Mouse (Mus musculus): Measurements from ENCODE around the gene Vsx1. TPM values are rescaled to one million over a fixed set of nuclear protein-coding genes. Genes with fewer than 3 reads are reported as not detected.
A peak's percentile ranks its signal among the peaks of the same experiment; 100 is the strongest.

The Vsx1 gene
- total and polyA plus RNA-seq, 3 experiments: 0.10 to 0.14 TPM; not detected in 1

DNA sequence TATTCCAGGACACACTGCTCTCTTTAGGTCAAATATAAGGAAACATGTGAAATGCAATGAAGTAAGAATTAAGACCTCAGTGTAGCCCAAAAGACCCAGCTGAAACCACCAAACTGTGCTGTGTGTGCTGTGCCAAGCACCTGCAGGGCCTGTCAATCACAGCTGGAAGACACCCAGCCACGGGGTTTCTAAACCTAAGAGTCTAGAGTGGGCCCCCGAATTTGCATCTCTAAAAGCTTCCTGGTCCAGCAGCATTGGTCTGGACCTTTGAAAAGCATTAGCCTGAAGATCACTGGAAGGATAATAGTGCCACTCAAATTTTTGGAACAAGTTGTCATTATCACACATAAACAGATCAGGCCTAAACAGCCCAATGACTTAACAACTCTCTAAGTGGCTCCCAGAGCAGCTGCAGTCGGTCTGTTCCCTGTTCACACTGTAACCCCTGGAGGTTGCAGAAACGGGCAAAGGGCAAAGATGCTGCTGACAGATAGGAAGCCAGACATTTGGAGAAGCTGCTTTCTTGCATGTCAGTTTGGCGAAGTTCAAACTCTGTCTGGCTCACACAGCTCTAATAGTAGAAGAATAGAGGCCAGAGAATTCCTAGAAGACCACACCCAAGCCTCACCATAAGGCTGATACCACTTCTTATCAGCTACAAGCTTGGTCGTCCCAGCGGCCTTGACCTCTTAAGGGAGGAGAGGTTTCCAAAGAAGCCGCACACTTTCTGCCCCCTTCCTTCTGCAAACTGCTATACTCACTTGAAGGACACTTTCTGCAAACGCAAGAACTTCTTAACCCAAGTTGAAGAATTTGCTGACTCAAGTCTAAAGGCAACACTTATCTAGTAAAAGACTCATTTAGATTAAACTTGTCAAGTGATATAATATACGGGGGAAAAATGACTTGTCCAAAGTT, 23.4 kb downstream of the Vsx1 start:
- no peak for TF ChIP-seq POLR2A (IDR thresholded peaks at IDR 0.05; ENCODE audit: insufficient read depth, low read depth, low read length)
- 0 out of 2 replicates have a peak, but pooled peaks have one; percentile 18 for TF ChIP-seq EP300 (IDR thresholded peaks at IDR 0.05; ENCODE audit: insufficient read depth, low read depth, low read length)
- TF ChIP-seq CTCF (IDR thresholded peaks at IDR 0.05): no peak
- H3K36me3 ChIP-seq (ENCODE audit: control insufficient read depth, insufficient read depth, low read length): peaks cover 25% of the 10 kb centered on the region; the same call in 1 of the 2 replicates
- WGBS: 32% methylated on average over 10 of the region's 10 CpGs
- no peaks in the 10 kb centered on the region for H3K27me3 ChIP-seq (ENCODE audit: control insufficient read depth, insufficient read depth, low read length)
- peak overlapping the region; percentile 26 for H3K9ac ChIP-seq (ENCODE audit: low read depth, low read length)
- H3K4me1 ChIP-seq (ENCODE audit: control insufficient read depth, insufficient read depth, low read length): peaks cover 13% of the 10 kb centered on the region
- peak overlapping the region; percentile 32; the same call in 1 of the 2 replicates for H3K4me3 ChIP-seq
- peak in 1 of 2 experiments; percentile 36 for DNase-seq
- intact Hi-C loops (cut with DNase I): no loop called here
- peak overlapping the region; percentile 84 for H3K27ac ChIP-seq
- H3K79me2 ChIP-seq (replicated peaks; ENCODE audit: control insufficient read depth, insufficient read depth, low read length): no peaks in the 10 kb centered on the region; the same call in 1 of the 2 replicates

DNA sequence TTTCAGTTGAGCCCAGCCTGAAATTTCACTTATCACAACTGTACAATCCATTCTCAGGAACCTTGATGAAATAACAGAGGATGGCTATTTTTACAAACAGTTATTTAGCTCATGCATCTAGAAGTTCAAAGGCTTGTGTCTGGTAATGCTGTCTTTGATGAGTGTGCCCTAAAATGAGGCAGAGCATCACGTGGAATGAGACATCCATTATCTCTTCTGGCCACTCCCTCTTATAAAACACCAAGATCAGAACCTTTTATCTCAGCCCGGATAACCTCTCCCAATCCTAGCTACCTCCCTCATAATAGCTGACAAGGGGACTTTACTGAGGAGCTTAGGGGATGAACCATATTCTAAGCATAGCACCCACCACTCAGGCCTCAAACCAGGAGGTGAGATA, 24.2 kb downstream of the Vsx1 start:
- H3K79me2 ChIP-seq (replicated peaks; ENCODE audit: control insufficient read depth, insufficient read depth, low read length): no peaks in the 10 kb centered on the region; the same call in 1 of the 2 replicates
- peak overlapping the region; percentile 84 for H3K27ac ChIP-seq
- TF ChIP-seq EP300 (IDR thresholded peaks at IDR 0.05; ENCODE audit: insufficient read depth, low read depth, low read length) (no peak), CTCF (IDR thresholded peaks at IDR 0.05) (no peak), POLR2A (IDR thresholded peaks at IDR 0.05; ENCODE audit: insufficient read depth, low read depth, low read length) (no peak)
- peaks cover 19% of the 10 kb centered on the region for H3K4me1 ChIP-seq (ENCODE audit: control insufficient read depth, insufficient read depth, low read length)
- intact Hi-C loops (cut with DNase I): no loop called here
- H3K9ac ChIP-seq (ENCODE audit: low read depth, low read length): no peak overlapping the region
- no peak overlapping the region; the same call in 1 of the 2 replicates for H3K4me3 ChIP-seq
- 53% methylated on average over 2 of the region's 2 CpGs for WGBS
- H3K36me3 ChIP-seq (ENCODE audit: control insufficient read depth, insufficient read depth, low read length): peaks cover 30% of the 10 kb centered on the region; the same call in 1 of the 2 replicates
- DNase-seq: no peak
- H3K27me3 ChIP-seq (ENCODE audit: control insufficient read depth, insufficient read depth, low read length): no peaks in the 10 kb centered on the region

DNA sequence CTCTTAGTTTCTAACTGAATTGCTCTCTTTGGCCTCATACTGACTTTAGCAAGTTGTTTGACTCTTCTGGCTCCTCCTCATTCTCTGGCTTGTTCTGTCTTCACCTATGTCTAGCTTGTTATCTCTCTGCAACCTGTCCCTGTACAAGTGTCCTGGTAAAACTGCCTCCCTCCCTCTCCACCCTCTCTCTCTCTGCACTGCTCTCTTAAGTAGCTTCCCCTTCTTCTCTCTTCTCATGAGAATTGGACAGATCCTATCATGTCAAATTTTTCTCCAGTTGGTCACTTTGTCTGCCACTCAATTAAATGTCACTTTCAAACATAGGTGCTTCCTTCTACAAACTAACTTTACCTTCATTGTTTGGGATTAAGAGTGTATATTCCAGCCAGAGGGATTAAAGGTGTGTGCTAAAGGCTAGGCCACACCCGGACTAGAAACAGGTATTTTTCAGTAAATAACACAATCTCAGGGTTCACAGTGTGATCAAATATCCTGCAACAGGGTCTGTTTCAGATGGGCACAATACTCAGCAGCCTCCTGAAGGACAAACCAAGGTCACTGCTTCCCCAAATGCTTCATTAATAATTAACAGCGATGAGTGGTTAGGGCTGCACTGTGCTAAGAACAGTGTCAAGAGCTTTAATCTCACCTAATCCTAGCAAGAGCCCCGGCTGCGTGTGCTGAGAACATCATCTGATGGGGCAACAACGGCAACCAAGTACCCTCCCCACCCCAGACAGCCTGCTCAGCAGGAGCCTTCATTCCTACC, 24.8 kb downstream of the Vsx1 start:
- H3K27ac ChIP-seq: peak overlapping the region; percentile 84
- WGBS: 66% methylated on average over 5 of the region's 5 CpGs
- DNase-seq: no peak

DNA sequence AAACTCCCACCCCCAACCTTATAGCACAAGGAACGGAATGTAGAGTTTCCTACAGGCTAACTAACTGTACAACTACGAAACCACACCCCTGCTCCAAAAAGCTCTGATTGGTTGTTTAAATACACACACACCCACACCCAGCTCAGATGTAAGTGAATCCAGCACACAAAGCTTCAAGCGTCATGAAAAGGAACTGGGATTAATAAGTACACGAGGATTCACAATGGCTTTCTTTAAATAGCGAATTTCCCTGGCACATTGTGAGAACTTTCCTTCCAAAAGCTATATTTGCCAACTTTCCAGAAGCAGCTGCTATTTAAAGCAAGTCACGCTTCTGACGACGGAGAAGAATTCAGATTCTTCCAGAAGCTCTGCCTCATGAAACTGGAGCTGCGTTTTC, 25.9 kb downstream of the Vsx1 start:
- Histone ChIP-seq H3K79me2 (replicated peaks; ENCODE audit: control insufficient read depth, insufficient read depth, low read length) (no peaks in the 10 kb centered on the region; the same call in 1 of the 2 replicates), H3K4me3 (no peak overlapping the region), H3K36me3 (ENCODE audit: control insufficient read depth, insufficient read depth, low read length) (peaks cover 42% of the 10 kb centered on the region; the same call in 1 of the 2 replicates), H3K9ac (ENCODE audit: low read depth, low read length) (no peak overlapping the region; the same call in 1 of the 2 replicates), H3K27me3 (ENCODE audit: control insufficient read depth, insufficient read depth, low read length) (no peaks in the 10 kb centered on the region), H3K4me1 (ENCODE audit: control insufficient read depth, insufficient read depth, low read length) (peaks cover 16% of the 10 kb centered on the region), H3K27ac (peak overlapping the region; percentile 84)
- intact Hi-C loops (cut with DNase I): loop anchor here (5.0 kb wide), 1 partner anchor 124 kb away; the partner anchor contains the start of gene Pygb
- 14% methylated on average over 9 of the region's 9 CpGs for WGBS
- no peak for DNase-seq
- TF ChIP-seq EP300 (IDR thresholded peaks at IDR 0.05; ENCODE audit: insufficient read depth, low read depth, low read length) (no peak), POLR2A (IDR thresholded peaks at IDR 0.05; ENCODE audit: insufficient read depth, low read depth, low read length) (peak; percentile 52)

More for the DNA sequence above, 24.8 kb downstream of the Vsx1 start:
- Histone ChIP-seq H3K4me3 (no peak overlapping the region), H3K4me1 (ENCODE audit: control insufficient read depth, insufficient read depth, low read length) (peaks cover 20% of the 10 kb centered on the region), H3K27me3 (ENCODE audit: control insufficient read depth, insufficient read depth, low read length) (no peaks in the 10 kb centered on the region), H3K36me3 (ENCODE audit: control insufficient read depth, insufficient read depth, low read length) (peaks cover 34% of the 10 kb centered on the region; the same call in 1 of the 2 replicates), H3K79me2 (replicated peaks; ENCODE audit: control insufficient read depth, insufficient read depth, low read length) (no peaks in the 10 kb centered on the region; the same call in 1 of the 2 replicates), H3K9ac (ENCODE audit: low read depth, low read length) (peak overlapping the region; percentile 27; the same call in 1 of the 2 replicates)
- intact Hi-C loops (cut with DNase I): loop anchor here (5.0 kb wide), 1 partner anchor 123 kb away; the partner anchor contains the start of gene Pygb
- no peak for TF ChIP-seq EP300 (IDR thresholded peaks at IDR 0.05; ENCODE audit: insufficient read depth, low read depth, low read length)
- no peak for TF ChIP-seq CTCF (IDR thresholded peaks at IDR 0.05)
- TF ChIP-seq POLR2A (IDR thresholded peaks at IDR 0.05; ENCODE audit: insufficient read depth, low read depth, low read length): no peak

DNA sequence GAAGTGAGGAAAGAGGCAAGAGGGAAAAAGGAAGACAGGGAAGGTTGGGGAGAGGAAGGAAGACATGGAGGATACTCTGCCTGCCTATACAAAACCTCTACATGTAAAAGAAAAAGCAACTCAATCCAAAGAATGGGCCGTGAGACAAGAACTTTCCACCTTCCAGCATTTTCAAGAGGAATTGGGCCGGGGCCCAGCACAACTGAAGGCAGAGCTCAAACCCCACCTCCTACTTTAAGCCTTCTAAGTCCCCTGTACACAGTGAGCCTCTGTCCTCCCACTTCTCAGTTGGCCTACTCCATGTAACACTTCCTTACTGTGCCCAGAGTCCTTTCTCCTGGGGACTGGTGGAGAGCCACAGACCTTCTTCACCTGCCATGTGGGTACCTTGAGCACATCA, 27.2 kb downstream of the Vsx1 start:
- no peaks in the 10 kb centered on the region; the same call in 1 of the 2 replicates for H3K79me2 ChIP-seq (replicated peaks; ENCODE audit: control insufficient read depth, insufficient read depth, low read length)
- WGBS: 50% methylated on average over 2 of the region's 2 CpGs
- peaks cover 42% of the 10 kb centered on the region; the same call in 1 of the 2 replicates for H3K36me3 ChIP-seq (ENCODE audit: control insufficient read depth, insufficient read depth, low read length)
- no peak overlapping the region for H3K4me3 ChIP-seq
- peak overlapping the region; percentile 84 for H3K27ac ChIP-seq
- no peaks in the 10 kb centered on the region for H3K27me3 ChIP-seq (ENCODE audit: control insufficient read depth, insufficient read depth, low read length)
- peaks cover 16% of the 10 kb centered on the region for H3K4me1 ChIP-seq (ENCODE audit: control insufficient read depth, insufficient read depth, low read length)
- intact Hi-C loops (cut with DNase I): loop anchor here (5.0 kb wide), 1 partner anchor 125 kb away; the partner anchor contains the start of gene Pygb
- TF ChIP-seq CTCF (IDR thresholded peaks at IDR 0.05) (no peak), EP300 (IDR thresholded peaks at IDR 0.05; ENCODE audit: insufficient read depth, low read depth, low read length) (no peak), POLR2A (IDR thresholded peaks at IDR 0.05; ENCODE audit: insufficient read depth, low read depth, low read length) (no peak)
- no peak for DNase-seq
- no peak overlapping the region for H3K9ac ChIP-seq (ENCODE audit: low read depth, low read length)

All from heart, adult 2 months (tissue).